Mouse (Mus musculus) midbrain, embryonic 12.5 days (tissue): ENCODE measurements at regions not wholly inside any gene's neighbourhood (a gene's known extent, or its start where the extent isn't known, plus 50 kb on each side); places are given as distances from the start of the nearest gene placed in this dataset.

Source experiments
- ATAC-seq: fragments of 200-750 bp; cut with Nextera tagmentation; 2 replicates; pipeline ENCODE4 v1.8.0; 2017; ENCODE audit warnings: low read depth, moderate TSS enrichment, moderate library complexity; ENCODE audit not compliant: low FRiP score
- H3K27ac ChIP-seq: fragments of 300-500 bp; sonication (generic); replicated peaks from 2 replicates; pipeline ENCODE4 v1.5.1; 2016; ENCODE audit warnings: mild to moderate bottlenecking
- H3K27me3 ChIP-seq: fragments of 300-500 bp; sonication (generic); 2 replicates; pipeline ENCODE4 v1.6.1; 2016; ENCODE audit warnings: mild to moderate bottlenecking
- H3K36me3 ChIP-seq: fragments of 300-500 bp; sonication (generic); 2 replicates; pipeline ENCODE4 v1.6.1; 2016
- H3K4me1 ChIP-seq: fragments of 300-500 bp; sonication (generic); 2 replicates; pipeline ENCODE4 v1.6.1; 2016
- H3K4me2 ChIP-seq: fragments of 300-500 bp; sonication (generic); replicated peaks from 2 replicates; pipeline ENCODE4 v1.6.1; 2016; ENCODE audit warnings: mild to moderate bottlenecking, moderate library complexity
- H3K4me3 ChIP-seq: fragments of 300-500 bp; sonication (generic); 2 replicates; pipeline ENCODE4 v1.5.1; 2016; ENCODE audit warnings: mild to moderate bottlenecking
- H3K9ac ChIP-seq: fragments of 300-500 bp; sonication (generic); replicated peaks from 2 replicates; pipeline ENCODE4 v1.6.1; 2016; ENCODE audit warnings: mild to moderate bottlenecking, moderate library complexity
- H3K9me3 ChIP-seq: fragments of 300-500 bp; sonication (generic); 2 replicates; pipeline ENCODE4 v1.6.1; 2016; ENCODE audit warnings: mild to moderate bottlenecking
- whole genome bisulfite sequencing: fragments of 180-500 bp; shearing (Covaris S2); methylation state at CpG from one replicate; pipeline ENCODE4 v1.1.7; 2016; 5-methylcytosine and 5-hydroxymethylcytosine counted together

DNA sequence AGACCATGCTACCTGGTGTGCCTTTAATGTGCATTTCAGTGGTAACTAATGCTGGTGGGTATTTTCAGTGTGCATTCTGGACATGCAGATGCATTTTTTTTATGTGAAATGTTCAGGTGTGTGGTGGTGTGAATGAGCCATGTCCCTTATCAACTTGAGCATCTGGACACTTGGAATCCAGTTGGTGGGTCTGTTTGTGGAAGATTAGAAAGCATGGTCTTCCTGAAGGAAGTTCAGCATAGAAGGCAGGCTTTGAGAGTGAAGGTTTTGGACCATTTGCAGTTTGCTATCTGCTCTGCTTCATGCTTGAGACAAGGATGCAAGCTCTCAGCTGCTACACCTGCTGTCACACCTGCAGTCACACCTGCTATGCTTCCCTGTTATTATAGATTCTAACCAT lies 207.5 kb upstream of the Map3k1 start:
- no peak overlapping the region for H3K4me3 ChIP-seq
- H3K36me3 ChIP-seq, result no peaks in the 10 kb centered on the region
- ATAC-seq, result no peak
- no peaks in the 10 kb centered on the region for H3K4me1 ChIP-seq
- no peaks in the 10 kb centered on the region for H3K27me3 ChIP-seq
- no peak overlapping the region for H3K4me2 ChIP-seq
- no peak overlapping the region for H3K27ac ChIP-seq
- no peak overlapping the region for H3K9ac ChIP-seq
- H3K9me3 ChIP-seq, result no peaks in the 10 kb centered on the region

GRCm38 (mm10) chr13:112018497-112019281 lies 209.9 kb upstream of the Map3k1 start:
- Histone ChIP-seq H3K9me3 (no peaks in the 10 kb centered on the region), H3K27me3 (no peaks in the 10 kb centered on the region), H3K4me2 (no peak overlapping the region), H3K9ac (no peak overlapping the region), H3K4me1 (peaks cover 3% of the 10 kb centered on the region; the same call in 1 of the 2 replicates), H3K36me3 (no peaks in the 10 kb centered on the region), H3K27ac (no peak overlapping the region), H3K4me3 (no peak overlapping the region)
- ATAC-seq, result no peak
- WGBS, result 90% methylated on average over 7 of the region's 7 CpGs

DNA sequence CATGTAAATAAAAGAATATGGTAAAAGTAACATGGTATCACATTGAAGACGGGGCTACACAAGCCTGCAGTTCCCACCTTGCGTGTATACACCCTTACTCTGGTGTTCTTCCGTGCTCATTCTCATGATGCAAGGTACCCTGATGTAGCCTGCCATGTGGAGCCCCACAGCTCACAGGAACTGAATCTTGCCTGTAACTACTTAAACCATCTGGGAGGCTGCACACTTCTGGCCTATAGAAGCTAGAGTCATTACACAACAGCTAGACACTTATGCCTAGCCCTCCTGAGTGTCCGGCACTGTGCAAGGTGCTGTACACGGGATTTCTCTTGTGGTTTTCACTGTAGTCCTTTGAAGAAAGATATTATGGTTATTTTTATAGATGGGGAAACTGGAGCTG lies 210.8 kb upstream of the Map3k1 start:
- Histone ChIP-seq H3K36me3 (no peaks in the 10 kb centered on the region), H3K9me3 (no peaks in the 10 kb centered on the region), H3K4me2 (no peak overlapping the region), H3K4me1 (peaks cover 3% of the 10 kb centered on the region; the same call in 1 of the 2 replicates), H3K4me3 (no peak overlapping the region), H3K27me3 (no peaks in the 10 kb centered on the region), H3K9ac (no peak overlapping the region), H3K27ac (no peak overlapping the region)
- ATAC-seq, result no peak
- 92% methylated on average over 5 of the region's 5 CpGs for WGBS

GRCm38 (mm10) chr13:112023171-112023570 lies 214.4 kb upstream of the Map3k1 start:
- ATAC-seq, result no peak
- H3K9me3 ChIP-seq, result no peaks in the 10 kb centered on the region
- WGBS, result 59% methylated on average over 4 of the region's 4 CpGs
- H3K36me3 ChIP-seq, result no peaks in the 10 kb centered on the region
- peaks cover 3% of the 10 kb centered on the region; the same call in 1 of the 2 replicates for H3K4me1 ChIP-seq
- no peaks in the 10 kb centered on the region for H3K27me3 ChIP-seq
- H3K9ac ChIP-seq, result no peak overlapping the region
- no peak overlapping the region for H3K4me2 ChIP-seq
- no peak overlapping the region for H3K27ac ChIP-seq
- no peak overlapping the region for H3K4me3 ChIP-seq

DNA sequence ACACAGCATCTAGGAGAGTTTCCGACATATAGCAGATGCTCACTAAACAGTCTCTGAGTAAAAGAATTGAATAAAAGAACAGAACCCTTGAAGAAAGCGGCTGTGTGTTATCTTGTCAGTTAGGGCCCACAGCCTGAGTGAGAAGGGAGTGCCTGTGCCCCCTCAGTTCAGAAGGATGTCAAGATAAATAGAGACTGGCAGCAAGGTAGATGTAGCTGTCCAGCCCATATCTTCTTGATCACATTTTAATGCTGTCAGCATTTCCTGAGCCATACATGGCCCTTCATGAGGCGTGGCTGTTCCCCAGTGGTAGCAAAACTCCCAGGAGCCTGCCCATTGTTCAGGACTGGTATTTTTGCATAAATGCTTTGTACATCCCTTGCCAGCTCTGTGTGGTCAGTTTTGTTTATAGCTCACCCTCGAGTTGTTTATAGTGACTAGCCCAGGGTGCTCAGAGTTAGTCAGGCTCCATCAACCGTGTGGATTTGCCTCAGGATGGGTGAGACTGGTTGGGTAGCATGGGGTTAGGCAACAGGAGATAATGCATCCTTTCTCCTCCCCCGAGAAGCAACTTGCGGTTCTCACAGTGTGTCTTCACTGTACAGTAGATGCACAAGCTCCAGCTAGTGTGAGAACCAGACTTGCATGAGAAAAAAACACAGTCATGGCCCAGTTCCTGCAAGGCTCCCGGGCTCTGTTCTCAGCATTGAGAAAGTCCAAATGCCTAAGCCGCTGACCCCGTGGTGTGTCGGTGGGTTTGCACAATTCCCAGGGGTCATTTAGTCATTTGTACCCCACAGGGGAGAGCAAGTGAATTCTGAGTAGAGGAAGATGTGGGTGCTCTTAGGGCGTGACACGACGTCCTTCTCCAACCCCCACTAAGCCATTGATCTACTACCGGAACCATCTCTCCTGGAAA lies 216.1 kb upstream of the Map3k1 start:
- Histone ChIP-seq H3K27me3 (no peaks in the 10 kb centered on the region), H3K27ac (no peak overlapping the region), H3K9ac (no peak overlapping the region), H3K4me3 (no peak overlapping the region), H3K4me2 (no peak overlapping the region), H3K9me3 (no peaks in the 10 kb centered on the region), H3K36me3 (no peaks in the 10 kb centered on the region), H3K4me1 (peaks cover 3% of the 10 kb centered on the region; the same call in 1 of the 2 replicates)
- ATAC-seq, result no peak
- 84% methylated on average over 15 of the region's 15 CpGs for WGBS

DNA sequence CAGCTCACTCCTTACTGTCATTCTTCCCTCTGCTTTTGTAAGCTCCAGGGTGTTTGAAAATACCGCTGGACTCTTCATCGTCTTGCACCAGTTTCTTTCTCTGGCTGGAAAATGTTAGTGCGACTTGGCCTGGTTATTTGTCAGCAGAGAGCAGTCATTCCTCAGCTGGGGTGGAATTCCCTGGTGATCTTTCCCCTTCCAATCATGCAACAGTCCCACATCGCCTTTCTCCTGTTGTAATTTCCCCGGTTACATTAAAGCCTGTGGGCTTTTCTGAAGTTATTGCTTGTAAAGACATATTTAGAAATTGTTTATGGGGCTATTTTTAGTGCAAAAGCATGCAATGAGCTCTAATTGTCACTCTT lies 216.8 kb upstream of the Map3k1 start:
- ATAC-seq, result no peak
- Histone ChIP-seq H3K9me3 (no peaks in the 10 kb centered on the region), H3K4me1 (peaks cover 3% of the 10 kb centered on the region; the same call in 1 of the 2 replicates), H3K9ac (no peak overlapping the region), H3K36me3 (no peaks in the 10 kb centered on the region), H3K27ac (no peak overlapping the region), H3K27me3 (no peaks in the 10 kb centered on the region), H3K4me2 (no peak overlapping the region), H3K4me3 (no peak overlapping the region)
- WGBS, result 87% methylated on average over 5 of the region's 5 CpGs

- no peak overlapping the region for H3K4me2 ChIP-seq
- H3K36me3 ChIP-seq, result no peaks in the 10 kb centered on the region
- H3K4me1 ChIP-seq, result peaks cover 3% of the 10 kb centered on the region; the same call in 1 of the 2 replicates
- no peak overlapping the region for H3K9ac ChIP-seq
- no peak overlapping the region for H3K27ac ChIP-seq
- WGBS, result 95% methylated on average over 5 of the region's 5 CpGs
- no peaks in the 10 kb centered on the region for H3K9me3 ChIP-seq
- no peaks in the 10 kb centered on the region for H3K27me3 ChIP-seq
- no peak overlapping the region for H3K4me3 ChIP-seq
- no peak for ATAC-seq
These were observed 218.9 kb upstream of the Map3k1 start for GRCm38 (mm10) chr13:112027736-112028135.

DNA sequence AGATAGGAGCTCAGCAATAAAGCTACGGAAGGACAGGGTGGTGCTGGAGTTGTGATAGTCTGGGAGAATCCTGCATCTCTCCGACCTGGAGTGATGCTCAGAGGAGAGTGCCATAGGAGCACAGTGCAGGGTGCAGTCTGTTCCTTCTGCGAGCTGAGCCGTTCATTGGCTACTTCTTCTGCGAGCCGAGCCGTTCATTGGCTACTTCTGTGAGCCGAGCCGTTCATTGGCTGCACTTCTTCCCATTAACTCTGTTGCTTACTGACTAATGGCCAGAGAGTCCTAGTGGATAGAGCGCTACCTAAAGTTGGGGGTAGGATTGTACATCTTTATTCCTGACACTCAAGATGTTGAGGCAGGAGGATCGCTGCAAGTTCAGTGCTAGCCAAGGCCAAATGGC lies 222.3 kb upstream of the Map3k1 start:
- Histone ChIP-seq H3K9ac (no peak overlapping the region), H3K4me3 (no peak overlapping the region), H3K4me1 (no peaks in the 10 kb centered on the region), H3K27ac (no peak overlapping the region), H3K27me3 (no peaks in the 10 kb centered on the region), H3K36me3 (no peaks in the 10 kb centered on the region), H3K9me3 (no peaks in the 10 kb centered on the region), H3K4me2 (no peak overlapping the region)
- 86% methylated on average over 11 of the region's 11 CpGs for WGBS
- no peak for ATAC-seq

GRCm38 (mm10) chr13:112031631-112032320 lies 223.0 kb upstream of the Map3k1 start:
- Histone ChIP-seq H3K9me3 (no peaks in the 10 kb centered on the region), H3K9ac (no peak overlapping the region), H3K4me3 (no peak overlapping the region), H3K27ac (no peak overlapping the region), H3K4me2 (no peak overlapping the region), H3K4me1 (no peaks in the 10 kb centered on the region), H3K27me3 (no peaks in the 10 kb centered on the region), H3K36me3 (no peaks in the 10 kb centered on the region)
- ATAC-seq, result no peak
- 92% methylated on average over 24 of the region's 24 CpGs for WGBS

DNA sequence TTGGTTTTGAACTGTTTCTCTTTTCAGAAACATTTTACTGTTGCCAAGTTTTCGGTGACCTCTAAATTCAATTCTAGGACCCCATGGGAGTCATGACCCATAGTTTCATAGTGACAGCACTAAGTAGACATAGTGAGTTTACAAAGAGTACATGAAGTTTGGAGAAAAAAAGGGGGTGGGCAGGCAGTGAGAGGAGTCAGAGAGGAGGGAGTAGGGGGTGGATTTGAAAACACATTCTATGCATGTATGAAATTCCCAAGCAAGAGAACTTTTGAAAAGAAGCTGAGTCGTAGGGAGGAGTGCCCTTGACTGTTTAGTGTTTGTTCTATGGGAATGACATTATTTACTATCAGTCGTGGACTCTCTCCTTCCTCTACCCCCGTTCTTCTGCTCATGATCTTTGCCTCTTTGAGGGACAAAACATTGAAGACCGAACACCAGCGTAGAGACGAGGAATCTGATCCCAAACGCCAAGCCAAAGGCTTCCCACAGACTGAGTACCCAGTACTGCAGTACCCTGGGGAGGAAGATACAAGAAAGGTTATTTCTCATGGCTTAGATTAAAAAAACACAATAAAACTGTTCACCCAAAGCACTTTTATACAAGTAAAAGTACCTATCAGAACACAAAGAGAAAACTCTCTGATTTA lies 229.1 kb upstream of the Map3k1 start:
- no peak overlapping the region for H3K9ac ChIP-seq
- H3K27ac ChIP-seq, result no peak overlapping the region
- no peak overlapping the region for H3K4me3 ChIP-seq
- no peak overlapping the region for H3K4me2 ChIP-seq
- ATAC-seq, result no peak
- H3K9me3 ChIP-seq, result no peaks in the 10 kb centered on the region
- H3K27me3 ChIP-seq, result no peaks in the 10 kb centered on the region
- no peaks in the 10 kb centered on the region for H3K4me1 ChIP-seq
- 83% methylated on average over 8 of the region's 8 CpGs for WGBS
- no peaks in the 10 kb centered on the region for H3K36me3 ChIP-seq

DNA sequence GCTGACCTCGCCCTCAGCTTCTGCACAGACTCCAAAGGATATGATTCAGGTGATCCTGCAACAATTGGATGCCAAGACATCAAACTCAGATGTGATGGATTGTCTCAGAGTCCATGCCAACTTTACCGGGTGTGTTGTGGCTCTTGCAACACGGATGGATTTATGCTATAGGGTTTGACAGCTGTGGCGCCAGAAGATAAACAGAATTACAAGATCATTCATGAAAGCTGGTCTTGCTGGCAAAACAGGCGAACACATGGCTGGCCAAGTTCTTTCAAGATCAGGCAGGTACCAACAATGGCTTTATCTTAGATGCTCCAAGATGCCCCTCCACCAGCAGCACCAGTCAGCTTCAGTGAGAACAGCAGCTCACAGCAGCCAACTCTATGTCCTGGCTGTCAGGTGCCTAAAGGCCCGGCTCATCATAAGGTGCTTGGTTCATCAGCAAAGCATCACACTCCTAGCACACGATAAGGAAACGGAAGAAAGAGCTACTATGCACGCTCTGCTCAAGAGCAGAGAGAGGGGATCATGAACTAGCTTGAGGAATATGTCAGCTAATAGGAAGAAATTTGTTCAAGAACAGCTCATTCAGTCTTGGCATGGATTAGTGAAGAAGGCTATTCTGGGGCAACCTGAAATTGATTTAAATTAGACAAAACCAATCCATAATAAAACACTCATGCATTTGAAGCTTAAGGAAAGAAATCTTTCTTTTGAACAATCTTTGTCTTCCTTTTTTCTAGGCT lies 229.9 kb upstream of the Map3k1 start:
- Histone ChIP-seq H3K27me3 (no peaks in the 10 kb centered on the region), H3K9ac (no peak overlapping the region)
- 93% methylated on average over 9 of the region's 9 CpGs for WGBS

More for the DNA sequence above, 229.9 kb upstream of the Map3k1 start:
- ATAC-seq, result no peak
- Histone ChIP-seq H3K4me3 (no peak overlapping the region), H3K36me3 (no peaks in the 10 kb centered on the region), H3K4me2 (no peak overlapping the region), H3K27ac (no peak overlapping the region), H3K9me3 (no peaks in the 10 kb centered on the region), H3K4me1 (no peaks in the 10 kb centered on the region)
